Mouse (Mus musculus) CH12F3 (cell line): Measurements from ENCODE around the gene Abhd6.
"Not testable (repeated sequence)": the region's sequence is repeated elsewhere in the genome, so short reads cannot be mapped to it uniquely, and the experiment has no call there.

Experiments used
- in situ Hi-C: fragments of 300-500 bp; cut with MboI; formaldehyde crosslinking; loops from 2 replicates; pipeline ENCODE4 v1.14.3; 2020; ENCODE audit warnings: low sequenced_read_pairs

Abhd6 gene

DNA sequence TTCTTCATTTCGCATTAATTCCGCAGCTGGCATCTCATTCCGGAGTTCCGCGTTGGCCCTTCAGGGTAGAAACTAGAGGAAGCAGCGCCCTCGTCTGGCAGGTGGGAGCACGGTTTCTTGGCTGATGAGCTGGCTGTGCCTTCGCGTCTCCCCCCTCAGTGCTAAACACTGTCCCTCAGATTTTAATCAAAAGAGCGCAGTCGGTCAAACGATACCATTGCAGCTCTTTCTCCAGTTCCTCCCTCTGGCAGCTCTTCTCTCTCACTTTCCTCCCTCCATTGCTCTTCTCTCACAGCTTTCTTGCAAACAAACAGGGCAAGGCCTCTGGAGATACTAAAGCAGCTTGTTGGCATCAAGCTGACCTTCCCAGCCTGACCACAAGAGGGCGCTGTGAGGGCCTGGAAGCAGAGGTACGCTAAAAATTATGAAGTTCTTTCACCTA, 5.4 kb upstream of the Abhd6 start:
- in situ Hi-C loops = no loop called here

- in situ Hi-C loops = no loop called here
Measured at GRCm38 (mm10) chr14:7999030-7999429, 3.7 kb upstream of the Abhd6 start.

GRCm38 (mm10) chr14:7999435-7999834, 3.3 kb upstream of the Abhd6 start:
- in situ Hi-C loops = no loop called here

DNA sequence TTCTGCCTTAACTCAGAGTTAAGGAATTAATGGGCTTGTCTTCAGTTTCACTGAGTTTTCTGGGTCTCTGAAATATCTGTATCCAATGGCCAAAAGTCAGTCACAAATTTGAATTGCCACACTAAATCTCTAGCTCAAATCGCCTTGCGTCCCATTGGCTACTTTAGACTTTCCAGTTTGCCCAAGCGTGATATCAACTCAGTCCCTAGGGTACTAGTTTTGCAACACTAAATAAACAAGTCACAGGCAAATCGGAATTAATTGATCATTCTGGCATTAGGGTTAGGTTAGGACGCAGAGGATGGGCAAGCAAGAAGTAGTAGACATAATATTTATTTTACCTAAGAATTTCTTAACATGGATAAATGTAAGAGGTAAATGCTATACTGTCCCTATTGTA, 2.5 kb upstream of the Abhd6 start:
- in situ Hi-C loops = no loop called here

DNA sequence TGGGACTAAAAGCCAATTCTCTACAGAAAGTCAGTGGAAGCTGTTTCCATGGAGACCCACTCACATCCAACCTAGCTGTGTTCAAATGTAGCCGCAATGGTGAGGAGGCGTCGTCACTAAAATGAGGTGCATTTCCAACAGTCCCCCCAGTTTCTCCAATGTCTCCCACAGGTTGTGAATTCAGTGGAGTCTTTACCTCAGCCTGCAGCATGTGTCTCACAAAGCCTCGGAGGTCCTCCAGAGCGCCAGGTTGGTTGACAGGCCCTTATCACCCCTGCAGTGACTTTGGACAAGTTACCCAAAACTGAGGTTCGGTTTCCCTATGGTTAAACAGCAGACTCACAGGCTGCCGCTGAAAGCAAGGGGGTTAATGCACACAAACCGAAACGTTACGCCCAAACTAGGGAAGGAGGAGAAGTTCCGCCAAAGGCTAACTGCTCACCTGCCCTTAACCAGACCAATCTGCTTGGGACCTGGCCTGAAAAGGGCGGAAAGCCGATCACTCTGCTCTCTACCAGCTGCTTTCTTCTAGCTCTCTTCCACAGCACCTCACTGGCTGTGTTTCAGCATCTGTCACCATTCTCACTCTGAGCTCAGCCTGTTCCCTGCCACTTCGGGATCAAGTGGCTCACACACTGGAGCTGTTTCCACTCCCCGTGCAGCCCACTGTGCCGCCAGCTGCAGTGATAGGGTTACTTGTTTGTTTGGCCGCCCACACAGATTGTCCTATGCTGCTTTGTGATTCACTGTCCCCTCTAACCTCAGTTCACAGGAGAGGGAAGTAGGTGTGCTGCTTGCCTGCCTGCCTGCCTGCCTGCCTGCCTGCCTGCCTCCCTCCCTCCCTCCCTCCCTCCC, 1.6 kb upstream of the Abhd6 start:
- in situ Hi-C loops = no loop called here

DNA sequence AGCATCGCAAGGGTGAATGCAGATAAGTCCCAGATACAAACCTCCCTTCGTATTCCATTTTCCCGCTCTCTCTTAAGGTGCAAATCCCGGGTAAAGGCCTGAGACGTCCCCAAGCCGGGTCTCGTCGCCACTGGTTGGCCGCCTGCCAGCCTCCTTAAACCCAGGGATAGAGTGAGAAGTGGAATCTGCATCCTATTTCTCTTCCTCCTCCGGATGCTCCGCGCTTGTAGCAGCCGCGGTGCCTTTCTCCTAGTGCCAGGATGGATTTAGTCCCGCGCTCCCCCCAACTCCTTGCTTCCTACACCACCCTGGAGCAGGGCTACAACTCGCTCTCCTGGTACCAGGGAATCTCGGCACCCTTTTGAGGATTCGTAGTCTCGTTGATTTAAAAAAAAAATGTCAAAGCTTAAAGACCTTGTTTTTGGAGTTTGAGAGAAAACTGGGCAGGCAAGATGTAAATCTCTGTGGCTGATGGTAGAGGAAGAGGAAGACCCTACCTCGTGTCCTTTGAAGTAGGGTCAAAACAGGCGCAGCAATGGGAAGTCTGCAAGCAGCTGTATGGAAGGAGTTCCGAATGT, 480 bp downstream of the Abhd6 start:
- in situ Hi-C loops = no loop called here

- in situ Hi-C loops = no loop called here
Measured at GRCm38 (mm10) chr14:8003727-8004670, 1.3 kb downstream of the Abhd6 start.

DNA sequence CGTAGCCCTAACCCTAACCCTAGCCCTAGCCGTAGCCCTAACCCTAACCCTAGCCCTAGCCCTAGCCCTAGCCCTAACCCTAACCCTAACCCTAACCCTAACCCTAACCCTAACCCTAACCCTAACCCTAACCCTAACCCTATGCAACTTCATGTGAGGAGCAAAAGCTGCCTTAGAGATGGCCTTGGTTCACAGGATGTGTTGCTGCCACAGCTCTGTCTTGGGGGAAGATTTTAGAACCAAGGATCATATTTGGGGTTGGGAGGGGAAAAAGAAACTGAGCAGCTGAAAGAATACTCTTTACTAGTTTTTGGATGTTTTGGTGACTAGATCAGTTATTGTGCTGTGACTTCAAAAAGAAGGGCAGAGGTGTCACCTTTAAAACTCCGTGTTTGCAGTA, 3.4 kb downstream of the Abhd6 start:
- in situ Hi-C loops = not testable (repeated sequence)

DNA sequence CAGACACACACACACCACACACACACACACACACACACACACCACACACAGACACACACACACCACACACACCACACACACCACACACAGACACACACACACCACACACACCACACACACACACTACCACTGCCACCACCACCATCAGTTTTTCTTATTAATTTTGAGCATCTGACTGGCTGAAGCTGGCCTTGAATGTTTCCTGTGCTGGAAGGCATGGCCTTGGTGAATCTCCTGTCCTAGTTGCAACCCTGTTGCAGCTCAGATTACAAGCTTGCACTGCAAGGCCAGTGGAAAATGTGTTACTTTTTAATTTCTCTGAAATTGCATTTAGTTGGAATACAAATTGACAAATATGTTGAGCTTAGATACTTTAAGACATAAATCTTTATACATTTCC, 4.4 kb downstream of the Abhd6 start:
- in situ Hi-C loops = no loop called here

- in situ Hi-C loops = no loop called here
Measured at GRCm38 (mm10) chr14:8007486-8007885, 4.8 kb downstream of the Abhd6 start.

DNA sequence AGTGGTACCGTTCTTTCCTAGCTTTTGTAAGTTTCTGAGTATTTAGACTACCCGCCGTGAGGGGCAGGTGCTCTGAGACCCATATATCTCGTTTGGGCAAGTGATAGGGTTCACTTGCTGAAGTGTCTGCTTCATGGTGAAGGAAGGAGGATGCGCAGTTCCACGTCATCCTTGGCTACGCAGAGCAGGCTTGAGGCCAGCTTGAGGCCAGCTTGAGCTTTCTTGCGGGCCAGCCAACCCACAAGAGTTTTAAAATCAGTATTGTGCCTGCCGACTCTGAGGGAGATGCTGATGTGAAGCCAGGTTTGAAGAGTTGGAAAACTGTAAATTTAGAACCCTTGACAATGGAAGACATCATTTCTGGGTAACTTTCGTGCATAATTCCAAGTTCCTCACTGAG, 5.2 kb downstream of the Abhd6 start:
- in situ Hi-C loops = no loop called here

DNA sequence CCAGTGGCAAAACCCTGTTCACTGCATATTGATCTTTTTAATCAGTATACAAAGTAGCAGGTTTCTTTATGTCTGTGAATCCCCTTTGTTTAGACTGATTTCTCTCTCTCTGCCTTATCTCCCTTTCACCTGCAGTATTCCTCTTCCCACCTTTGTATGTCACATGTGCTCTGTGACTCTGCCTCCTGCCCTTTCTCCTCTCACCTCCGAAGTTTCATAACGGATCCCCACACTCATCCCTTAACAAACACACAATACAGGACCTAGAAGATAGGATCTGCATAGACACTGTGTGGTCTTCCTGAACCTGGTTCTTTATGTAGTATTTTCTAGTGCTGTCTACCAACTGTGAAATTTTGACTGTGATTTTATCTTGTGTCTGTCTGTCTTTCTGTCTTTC, 8.6 kb downstream of the Abhd6 start:
- in situ Hi-C loops = no loop called here

DNA sequence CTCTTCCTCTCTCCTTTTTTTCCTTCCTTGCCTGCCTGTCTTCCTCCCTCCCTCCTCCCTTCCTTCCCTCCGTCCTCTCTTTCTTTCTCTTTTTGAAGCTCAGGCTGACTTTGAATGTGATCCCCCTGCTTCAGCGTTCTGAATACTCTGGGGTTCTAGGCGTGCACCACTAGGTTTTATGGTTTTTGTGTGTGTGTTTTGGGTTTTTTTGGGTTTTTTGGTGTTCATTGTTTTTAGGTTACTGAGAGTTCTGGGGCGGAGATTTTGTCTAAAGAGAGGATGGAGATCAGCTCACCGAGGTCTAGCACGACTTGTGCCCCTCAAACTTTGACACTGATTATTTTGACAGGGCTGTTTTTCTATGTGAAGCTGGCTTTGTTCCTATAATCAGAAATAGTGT, 9.2 kb downstream of the Abhd6 start:
- in situ Hi-C loops = no loop called here

- in situ Hi-C loops = no loop called here
Measured at GRCm38 (mm10) chr14:8015756-8016155, 13.1 kb downstream of the Abhd6 start.

DNA sequence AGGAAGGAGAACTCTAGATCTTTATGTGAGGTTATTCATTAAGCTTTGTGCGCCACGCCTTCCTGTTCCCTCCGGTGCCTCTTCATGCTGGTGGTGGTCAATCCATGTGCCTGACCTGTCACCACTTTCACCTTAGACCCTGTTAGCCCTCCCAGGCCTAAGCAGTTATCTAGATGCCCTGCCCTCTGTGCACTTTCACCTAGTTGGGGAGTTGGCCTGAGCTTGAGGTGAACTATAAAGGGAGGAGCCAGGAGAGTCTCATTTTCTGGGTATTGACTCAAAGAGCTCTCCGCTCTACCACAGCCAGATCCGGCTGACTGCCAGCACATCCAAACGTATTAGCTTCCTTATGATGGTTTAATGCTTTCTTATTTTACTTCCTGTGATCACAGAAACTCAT, 13.6 kb downstream of the Abhd6 start:
- in situ Hi-C loops = no loop called here

GRCm38 (mm10) chr14:8016951-8017350, 14.2 kb downstream of the Abhd6 start:
- in situ Hi-C loops = no loop called here

DNA sequence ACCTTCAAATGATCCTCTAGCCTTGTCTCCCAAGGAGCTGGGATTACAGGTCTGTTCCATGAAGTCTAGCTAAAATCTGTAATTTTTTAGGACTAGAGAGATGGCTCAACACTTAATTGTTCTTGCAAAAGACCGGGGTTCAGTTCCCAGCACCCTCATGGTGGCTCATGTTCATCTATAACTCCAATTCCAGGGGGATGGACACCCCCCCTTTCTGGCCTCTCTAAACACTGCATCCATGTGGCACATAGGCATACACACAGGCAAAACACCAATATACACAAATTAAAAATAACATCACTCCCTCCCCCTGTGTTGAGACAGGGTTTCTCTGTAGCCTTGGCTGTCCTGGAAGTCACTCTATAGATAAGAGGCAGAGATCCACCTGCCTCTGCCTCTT, 17.3 kb downstream of the Abhd6 start:
- in situ Hi-C loops = no loop called here

DNA sequence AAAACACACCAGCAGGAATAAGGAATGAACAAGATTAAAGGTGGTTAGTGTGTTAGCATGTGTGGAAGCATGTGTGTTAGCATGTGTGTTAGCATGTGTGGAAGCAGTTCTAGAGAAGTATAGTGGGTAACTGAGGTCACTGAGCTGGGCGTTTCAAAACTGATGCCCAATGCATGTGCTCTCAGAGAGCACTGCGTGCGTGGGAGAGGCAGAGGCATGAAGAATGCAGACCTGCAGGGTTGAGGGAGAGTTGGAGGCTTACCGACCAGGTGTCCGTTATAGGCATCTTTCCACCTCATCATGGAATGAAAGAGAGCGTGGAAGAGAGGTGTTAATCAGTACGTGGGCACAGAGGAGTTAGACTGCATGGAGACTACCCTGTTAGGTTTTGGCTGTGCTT, 17.8 kb downstream of the Abhd6 start:
- in situ Hi-C loops = no loop called here

DNA sequence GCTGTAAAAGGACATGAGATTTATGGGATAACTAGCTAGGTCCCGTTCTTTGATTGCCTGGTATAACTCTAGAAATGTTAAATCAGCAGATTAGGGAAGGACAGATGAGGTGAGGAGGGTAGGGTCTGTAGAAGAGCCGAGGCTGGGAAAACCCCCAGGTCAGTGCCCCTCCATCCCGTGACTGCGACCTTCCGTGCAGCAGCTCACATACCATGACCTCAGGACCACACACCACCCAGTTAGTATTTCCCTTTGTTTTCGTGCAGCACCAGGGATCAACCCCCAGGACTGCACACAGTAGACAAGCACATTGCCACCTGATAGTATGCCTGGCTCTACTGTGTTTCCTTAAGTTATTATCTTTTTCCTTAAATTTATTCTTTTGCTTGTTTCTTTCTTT, 21.8 kb downstream of the Abhd6 start:
- in situ Hi-C loops = no loop called here

- in situ Hi-C loops = no loop called here
Measured at GRCm38 (mm10) chr14:8024936-8025335, 22.2 kb downstream of the Abhd6 start.

- in situ Hi-C loops = no loop called here
Measured at GRCm38 (mm10) chr14:8026769-8027531, 24.2 kb downstream of the Abhd6 start.
